Mouse (Mus musculus) limb, embryonic 11.5 days (tissue): Measurements from ENCODE around the gene Sumo1. TPM values are rescaled to one million over a fixed set of nuclear protein-coding genes. Genes with fewer than 3 reads are reported as not detected.

Experiments
- ATAC-seq: fragments of 200-750 bp; cut with Nextera tagmentation; 2 replicates; pipeline ENCODE4 v1.8.0; 2017; ENCODE audit warnings: low read depth; ENCODE audit not compliant: insufficient number of reproducible peaks, low FRiP score, low TSS enrichment
- DNase-seq: peaks from one replicate; pipeline ENCODE4 v3.0.0-alpha.2; 2015; ENCODE audit warnings: low spot score
- H3K27ac ChIP-seq: fragments of 300-500 bp; sonication (generic); replicated peaks from 2 replicates; pipeline ENCODE4 v1.5.1; 2014; ENCODE audit warnings: low read depth, mild to moderate bottlenecking, low read length
- H3K27me3 ChIP-seq: fragments of 300-500 bp; sonication (generic); 2 replicates; pipeline ENCODE4 v1.6.1; 2014; ENCODE audit warnings: mild to moderate bottlenecking, low read length, mixed read lengths; ENCODE audit not compliant: control insufficient read depth, insufficient read depth
- H3K36me3 ChIP-seq: fragments of 300-500 bp; sonication (generic); 2 replicates; pipeline ENCODE4 v1.6.1; 2014; ENCODE audit warnings: mild to moderate bottlenecking, low read length, moderate library complexity, mixed read lengths; ENCODE audit not compliant: control insufficient read depth, insufficient read depth
- H3K4me1 ChIP-seq: fragments of 300-500 bp; sonication (generic); 2 replicates; pipeline ENCODE4 v1.6.1; 2014; ENCODE audit warnings: low read length, mixed read lengths; ENCODE audit not compliant: control insufficient read depth, insufficient read depth
- H3K4me2 ChIP-seq: fragments of 300-500 bp; sonication (generic); 2 replicates; pipeline ENCODE4 v1.6.1; 2014; ENCODE audit warnings: low read depth, mild to moderate bottlenecking, moderate library complexity; ENCODE audit not compliant: severe bottlenecking
- H3K4me3 ChIP-seq: fragments of 300-500 bp; sonication (generic); 2 replicates; pipeline ENCODE4 v1.5.1; 2014; ENCODE audit warnings: low read depth, low read length
- H3K9ac ChIP-seq: fragments of 300-500 bp; sonication (generic); 2 replicates; pipeline ENCODE4 v1.6.1; 2014; ENCODE audit warnings: mild to moderate bottlenecking, low read length
- H3K9me3 ChIP-seq: fragments of 300-500 bp; sonication (generic); 2 replicates; pipeline ENCODE4 v1.6.1; 2016; ENCODE audit warnings: low read length; ENCODE audit not compliant: control insufficient read depth
- WGBS: fragments of 180-500 bp; shearing (Covaris S2); extraction: QIAGEN DNeasy Blood & Tissue Kit; methylation state at CpG from one replicate; pipeline ENCODE4 v1.1.7; 2014; 5-methylcytosine and 5-hydroxymethylcytosine counted together
- polyA plus RNA-seq: library from polyadenylated mRNA; unstranded; fragments of >200 nt; fragmentation: Nextera tagmentation; extraction: Ambion mirVana; gene quantifications from 2 replicates; pipeline ENCODE4 v1.2.1, GENCODE M21; 2014

Sumo1 gene
- 597 and 627 TPM in 2 replicates for polyA plus RNA-seq

- no peaks in the 10 kb centered on the region for H3K36me3 ChIP-seq
- WGBS, result under 1% methylated on average over 35 of the region's 36 CpGs
- peak within 1 kb of the TSS; percentile 98 for H3K4me3 ChIP-seq
- DNase-seq, result peak; percentile 92
- peak within 1 kb of the TSS; percentile 62 for H3K4me2 ChIP-seq
- peak within 1 kb of the TSS; percentile 93 for H3K27ac ChIP-seq
- H3K27me3 ChIP-seq, result no peaks in the 10 kb centered on the region
- no peaks in the 10 kb centered on the region for H3K9me3 ChIP-seq
- H3K4me1 ChIP-seq, result no peaks in the 10 kb centered on the region
- H3K9ac ChIP-seq, result peak within 1 kb of the TSS; percentile 98
- peak; percentile 92 for ATAC-seq
Observed at GRCm38 (mm10) chr1:59670641-59671168, at the start of gene Sumo1. Gene Sumo1 (minus strand): TSS chr1:59670834.

- no peaks in the 10 kb centered on the region for H3K27me3 ChIP-seq
- peaks cover 2% of the 10 kb centered on the region; the same call in 1 of the 2 replicates for H3K36me3 ChIP-seq
- DNase-seq, result no peak
- H3K27ac ChIP-seq, result no peak overlapping the region
- H3K9ac ChIP-seq, result no peak overlapping the region
- no peak overlapping the region for H3K4me2 ChIP-seq
- ATAC-seq, result no peak
- H3K4me3 ChIP-seq, result no peak overlapping the region
- H3K4me1 ChIP-seq, result no peaks in the 10 kb centered on the region
- H3K9me3 ChIP-seq, result no peaks in the 10 kb centered on the region
- WGBS, result 55% methylated on average over 4 of the region's 4 CpGs
Observed at GRCm38 (mm10) chr1:59719900-59720299, 49.3 kb upstream of the Sumo1 start.

- Histone ChIP-seq H3K4me2 (no peak overlapping the region), H3K4me3 (no peak overlapping the region), H3K36me3 (peaks cover 28% of the 10 kb centered on the region), H3K9me3 (no peaks in the 10 kb centered on the region), H3K4me1 (no peaks in the 10 kb centered on the region), H3K27me3 (no peaks in the 10 kb centered on the region), H3K27ac (no peak overlapping the region), H3K9ac (no peak overlapping the region)
- DNase-seq, result no peak
- WGBS, result 98% methylated on average over 1 of the region's 1 CpGs
- ATAC-seq, result no peak
Observed at GRCm38 (mm10) chr1:59701766-59702165, 31.1 kb upstream of the Sumo1 start.

- H3K4me3 ChIP-seq, result no peak overlapping the region
- H3K36me3 ChIP-seq, result peaks cover 28% of the 10 kb centered on the region
- no peaks in the 10 kb centered on the region for H3K9me3 ChIP-seq
- no peak overlapping the region for H3K4me2 ChIP-seq
- ATAC-seq (no peak), DNase-seq (no peak)
- no peak overlapping the region for H3K9ac ChIP-seq
- no peaks in the 10 kb centered on the region for H3K4me1 ChIP-seq
- no peak overlapping the region for H3K27ac ChIP-seq
- no peaks in the 10 kb centered on the region for H3K27me3 ChIP-seq
- WGBS, result 96% methylated on average over 3 of the region's 3 CpGs
Observed at GRCm38 (mm10) chr1:59698207-59698606, 27.6 kb upstream of the Sumo1 start.

GRCm38 (mm10) chr1:59697751-59698150 lies 27.1 kb upstream of the Sumo1 start:
- Histone ChIP-seq H3K27ac (no peak overlapping the region), H3K27me3 (no peaks in the 10 kb centered on the region), H3K4me3 (no peak overlapping the region), H3K4me2 (no peak overlapping the region), H3K36me3 (peaks cover 30% of the 10 kb centered on the region), H3K9me3 (no peaks in the 10 kb centered on the region), H3K9ac (no peak overlapping the region), H3K4me1 (no peaks in the 10 kb centered on the region)
- 91% methylated on average over 5 of the region's 5 CpGs for WGBS
- no peak for ATAC-seq
- DNase-seq, result no peak

GRCm38 (mm10) chr1:59690467-59690866 lies 19.8 kb upstream of the Sumo1 start:
- 95% methylated on average over 5 of the region's 5 CpGs for WGBS
- Histone ChIP-seq H3K27ac (no peak overlapping the region), H3K9ac (no peak overlapping the region), H3K27me3 (no peaks in the 10 kb centered on the region), H3K4me1 (peaks cover 6% of the 10 kb centered on the region; the same call in 1 of the 2 replicates), H3K36me3 (peaks cover 7% of the 10 kb centered on the region; the same call in 1 of the 2 replicates), H3K4me3 (no peak overlapping the region), H3K4me2 (no peak overlapping the region), H3K9me3 (no peaks in the 10 kb centered on the region)
- ATAC-seq (no peak), DNase-seq (no peak)

GRCm38 (mm10) chr1:59687493-59687892 lies 16.9 kb upstream of the Sumo1 start:
- no peaks in the 10 kb centered on the region for H3K27me3 ChIP-seq
- H3K9me3 ChIP-seq, result no peaks in the 10 kb centered on the region
- H3K9ac ChIP-seq, result no peak overlapping the region
- peaks cover 4% of the 10 kb centered on the region; the same call in 1 of the 2 replicates for H3K36me3 ChIP-seq
- 77% methylated on average over 1 of the region's 1 CpGs for WGBS
- H3K4me2 ChIP-seq, result no peak overlapping the region
- H3K4me3 ChIP-seq, result no peak overlapping the region
- H3K27ac ChIP-seq, result no peak overlapping the region
- H3K4me1 ChIP-seq, result peaks cover 6% of the 10 kb centered on the region; the same call in 1 of the 2 replicates
- no peak for ATAC-seq
- DNase-seq, result no peak

- H3K36me3 ChIP-seq, result no peaks in the 10 kb centered on the region; the same call in 1 of the 2 replicates
- peak within 1 kb of the TSS; percentile 84 for H3K4me2 ChIP-seq
- no peaks in the 10 kb centered on the region for H3K9me3 ChIP-seq
- no peaks in the 10 kb centered on the region for H3K27me3 ChIP-seq
- peak within 1 kb of the TSS; percentile 80 for H3K4me3 ChIP-seq
- under 1% methylated on average over 49 of the region's 49 CpGs for WGBS
- peak within 1 kb of the TSS; percentile 89 for H3K9ac ChIP-seq
- H3K27ac ChIP-seq, result peak within 1 kb of the TSS; percentile 68; the same call in 1 of the 2 replicates
- H3K4me1 ChIP-seq, result peaks cover 6% of the 10 kb centered on the region; the same call in 1 of the 2 replicates
- peak; percentile 89 for DNase-seq
- peak; percentile 95 for ATAC-seq
Observed at GRCm38 (mm10) chr1:59684819-59685755, 14.5 kb upstream of the Sumo1 start, which contains the start of gene Nop58. Gene Nop58 (plus strand): TSS chr1:59684971.
